Mouse (Mus musculus) adrenal gland, adult 18-20 months (tissue): Measurements from ENCODE around the gene Trim38. TPM values are rescaled to one million over a fixed set of nuclear protein-coding genes. Genes with fewer than 3 reads are reported as not detected.

Source experiments
- DNase-seq, 2 experiments: peaks; one replicate each; pipeline ENCODE4 v3.0.0; 2021 to 2022; ENCODE audit warnings: low spot score in 2 of 2
- total RNA-seq, 2 experiments: library from RNA; stranded (reverse); gene quantifications; 1 replicate in 1 of 2; 2 replicates in 1 of 2; pipeline ENCODE4 v1.2.3; 2021

Gene Trim38
- total RNA-seq, 2 experiments from 2014 or later, result not detected

- DNase-seq, result peak; percentile 55 to 65
Measured at GRCm38 (mm10) chr13:23746201-23747080, 23.3 kb upstream of the Trim38 start, which contains the start of gene Hist1h2bb. Gene Hist1h2bb (plus strand): TSS chr13:23746734.

GRCm38 (mm10) chr13:23747081-23747891, 22.4 kb upstream of the Trim38 start:
- DNase-seq, result no peak

DNA sequence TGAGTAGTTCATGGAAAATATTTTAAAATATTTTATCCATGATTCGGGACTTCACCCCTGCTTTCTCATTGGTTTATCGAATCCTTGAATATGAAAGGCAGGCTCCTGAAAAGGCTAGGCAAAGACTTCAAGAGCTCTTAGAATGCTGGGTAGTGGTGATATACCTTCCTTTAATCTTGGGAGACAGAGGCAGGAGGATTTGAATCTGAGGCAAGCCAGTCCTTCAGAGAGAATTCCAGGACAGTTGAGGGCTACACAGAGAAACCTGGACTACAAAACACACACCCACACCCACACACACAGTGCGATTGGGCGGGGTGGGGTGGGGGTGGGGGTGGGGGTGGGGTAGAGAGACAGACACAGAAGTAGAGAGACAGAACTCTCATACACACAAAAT, 21.8 kb upstream of the Trim38 start:
- DNase-seq, result no peak

GRCm38 (mm10) chr13:23749563-23750121, 20.1 kb upstream of the Trim38 start:
- no peak for DNase-seq

DNA sequence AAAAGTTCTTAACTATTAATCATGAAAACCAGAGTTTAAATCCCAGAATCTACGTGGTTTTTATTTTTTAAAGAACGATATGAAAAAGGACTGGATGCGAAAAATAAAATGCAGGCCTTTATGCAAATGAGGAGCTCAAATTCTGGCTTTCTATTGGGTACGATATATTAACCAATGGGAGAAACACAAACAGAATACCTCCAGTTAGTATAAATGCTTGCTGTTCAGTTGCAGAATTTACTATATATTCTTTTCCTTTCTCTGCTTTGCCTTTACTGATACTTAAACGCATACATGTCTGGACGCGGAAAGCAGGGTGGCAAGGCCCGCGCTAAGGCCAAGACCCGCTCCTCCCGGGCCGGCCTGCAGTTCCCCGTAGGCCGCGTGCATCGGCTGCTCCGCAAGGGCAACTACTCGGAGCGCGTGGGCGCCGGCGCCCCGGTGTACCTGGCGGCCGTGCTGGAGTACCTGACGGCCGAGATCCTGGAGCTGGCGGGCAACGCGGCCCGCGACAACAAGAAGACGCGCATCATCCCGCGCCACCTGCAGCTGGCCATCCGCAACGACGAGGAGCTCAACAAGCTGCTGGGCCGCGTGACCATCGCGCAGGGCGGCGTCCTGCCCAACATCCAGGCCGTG, 18.8 kb upstream of the Trim38 start, which contains the start of gene Hist1h2ab:
Gene Hist1h2ab, plus strand, starts transcription at position 288 of the 639 bp plus-strand sequence.
- DNase-seq, result peak in 1 of 2 experiments; percentile 43

DNA sequence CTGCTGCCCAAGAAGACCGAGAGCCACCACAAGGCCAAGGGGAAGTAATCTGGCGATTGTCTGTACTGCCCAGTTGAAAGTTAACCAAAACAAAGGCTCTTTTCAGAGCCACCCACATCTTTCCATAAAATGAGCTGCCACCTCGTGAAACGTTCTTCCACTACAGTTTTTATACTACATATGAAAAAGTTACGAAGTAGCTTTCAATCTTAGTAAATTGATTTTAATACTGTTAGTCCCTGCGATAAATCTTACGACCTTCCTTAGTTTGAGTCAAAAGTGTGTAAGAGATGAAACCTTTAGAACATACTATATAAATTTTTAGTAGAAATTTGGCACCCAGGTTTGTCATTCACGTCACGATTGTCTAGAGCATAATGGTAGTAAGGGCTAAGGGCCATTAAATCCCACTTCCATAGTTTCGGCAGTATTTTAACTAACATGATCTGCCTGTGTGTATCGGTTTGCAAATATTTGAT, 18.2 kb upstream of the Trim38 start:
- DNase-seq, result no peak

DNA sequence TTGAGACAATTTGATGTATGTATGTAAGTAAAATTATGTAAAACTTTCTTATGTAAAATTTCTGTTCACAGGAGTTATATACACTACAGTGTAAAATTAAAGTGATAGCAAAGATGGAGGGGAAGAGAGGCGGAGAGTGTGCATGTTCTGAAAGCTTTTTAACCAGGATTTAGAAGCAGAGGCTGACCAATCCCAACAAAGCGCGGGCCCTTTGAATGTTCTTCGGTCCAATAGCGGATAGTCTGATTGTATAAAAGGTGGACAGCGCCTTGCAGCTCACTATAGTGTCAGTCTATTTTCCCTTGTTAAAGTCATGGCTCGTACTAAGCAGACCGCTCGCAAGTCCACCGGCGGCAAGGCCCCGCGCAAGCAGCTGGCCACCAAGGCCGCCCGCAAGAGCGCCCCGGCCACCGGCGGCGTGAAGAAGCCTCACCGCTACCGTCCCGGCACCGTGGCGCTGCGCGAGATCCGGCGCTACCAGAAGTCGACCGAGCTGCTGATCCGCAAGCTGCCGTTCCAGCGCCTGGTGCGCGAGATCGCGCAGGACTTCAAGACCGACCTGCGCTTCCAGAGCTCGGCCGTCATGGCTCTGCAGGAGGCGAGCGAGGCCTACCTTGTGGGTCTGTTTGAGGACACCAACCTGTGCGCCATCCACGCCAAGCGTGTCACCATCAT, 17.5 kb upstream of the Trim38 start, which contains the start of gene Hist1h3b:
Gene Hist1h3b, plus strand, starts transcription at position 201 of the 675 bp plus-strand sequence.
- peak; percentile 72 to 77 for DNase-seq

DNA sequence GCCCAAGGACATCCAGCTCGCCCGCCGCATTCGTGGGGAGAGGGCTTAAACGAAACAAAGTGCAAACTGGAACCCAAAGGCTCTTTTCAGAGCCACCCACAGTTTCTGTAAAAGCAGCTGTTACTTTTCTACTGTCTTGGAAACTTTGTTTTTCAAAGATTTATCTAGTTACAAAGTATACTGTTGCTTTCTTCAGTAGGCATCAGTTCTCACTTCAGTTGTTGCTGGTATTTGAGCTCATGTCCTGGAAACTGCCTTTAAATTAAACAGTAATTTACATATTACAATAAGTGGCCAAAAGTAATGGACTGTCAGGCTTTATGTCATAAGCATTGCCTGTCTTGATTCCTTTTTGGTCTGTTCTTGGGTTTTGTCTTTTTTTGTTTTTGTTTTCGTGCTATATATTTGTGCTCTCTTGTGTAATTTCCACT, 17.0 kb upstream of the Trim38 start:
- no peak for DNase-seq

- DNase-seq, result no peak
Measured at GRCm38 (mm10) chr13:23753314-23754078, 16.2 kb upstream of the Trim38 start.

DNA sequence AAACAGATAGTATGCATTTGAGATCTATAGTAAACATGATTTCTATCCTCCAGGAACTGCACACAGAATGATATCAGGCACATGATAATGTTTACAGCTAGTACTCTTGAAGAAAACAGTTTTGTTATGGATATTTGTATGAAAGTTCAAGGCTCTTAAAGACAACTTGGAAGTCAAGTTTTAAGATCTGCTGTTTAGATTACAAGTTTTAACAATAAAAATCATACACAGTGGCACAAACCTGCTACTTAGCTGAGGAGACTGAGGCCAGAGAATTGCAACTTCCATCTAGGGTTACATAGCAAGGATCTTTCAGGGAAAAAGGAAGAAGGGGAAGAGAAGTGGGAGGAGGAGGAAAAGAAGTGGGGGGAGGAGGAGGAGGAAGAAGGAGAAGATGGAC, 14.7 kb upstream of the Trim38 start:
- DNase-seq, result no peak

DNA sequence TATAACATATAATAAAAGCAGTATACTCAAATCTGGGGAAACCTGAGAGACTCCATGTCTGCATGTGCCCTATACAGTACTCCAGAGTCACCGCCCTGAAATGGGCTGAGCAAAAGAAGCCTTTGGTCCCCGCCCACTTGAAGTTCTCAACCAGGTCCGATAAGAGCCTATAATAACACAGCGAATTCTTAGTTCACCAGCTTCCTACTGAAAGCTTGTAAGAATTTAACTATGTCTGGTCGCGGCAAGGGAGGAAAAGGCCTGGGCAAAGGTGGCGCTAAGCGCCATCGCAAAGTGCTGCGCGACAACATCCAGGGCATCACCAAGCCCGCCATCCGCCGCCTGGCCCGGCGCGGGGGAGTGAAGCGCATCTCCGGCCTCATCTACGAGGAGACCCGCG, 12.9 kb upstream of the Trim38 start, which contains the start of gene Hist1h4b:
Gene Hist1h4b, plus strand, starts transcription at position 224 of the 400 bp plus-strand sequence.
- DNase-seq, result peak; percentile 72

- DNase-seq, result no peak
Measured at GRCm38 (mm10) chr13:23757211-23757773, 12.4 kb upstream of the Trim38 start.

DNA sequence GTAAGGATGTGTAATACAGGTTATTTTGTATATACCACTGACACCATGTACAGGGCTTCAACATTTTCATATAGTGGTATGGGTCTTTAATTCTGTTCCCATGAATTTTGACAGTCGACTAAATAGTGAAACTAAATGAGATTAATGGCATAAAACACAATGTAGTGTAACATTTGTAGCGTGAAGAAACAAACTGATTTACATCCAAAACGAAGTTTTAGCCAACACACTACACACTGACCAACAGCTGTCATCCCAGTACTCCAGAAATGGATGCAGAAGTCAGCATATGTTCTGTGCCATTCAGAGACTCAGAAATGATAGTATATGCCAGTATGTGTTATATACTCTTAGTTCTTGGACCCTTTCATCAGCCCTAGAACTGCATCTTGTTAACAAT, 11.8 kb upstream of the Trim38 start:
- no peak for DNase-seq

DNA sequence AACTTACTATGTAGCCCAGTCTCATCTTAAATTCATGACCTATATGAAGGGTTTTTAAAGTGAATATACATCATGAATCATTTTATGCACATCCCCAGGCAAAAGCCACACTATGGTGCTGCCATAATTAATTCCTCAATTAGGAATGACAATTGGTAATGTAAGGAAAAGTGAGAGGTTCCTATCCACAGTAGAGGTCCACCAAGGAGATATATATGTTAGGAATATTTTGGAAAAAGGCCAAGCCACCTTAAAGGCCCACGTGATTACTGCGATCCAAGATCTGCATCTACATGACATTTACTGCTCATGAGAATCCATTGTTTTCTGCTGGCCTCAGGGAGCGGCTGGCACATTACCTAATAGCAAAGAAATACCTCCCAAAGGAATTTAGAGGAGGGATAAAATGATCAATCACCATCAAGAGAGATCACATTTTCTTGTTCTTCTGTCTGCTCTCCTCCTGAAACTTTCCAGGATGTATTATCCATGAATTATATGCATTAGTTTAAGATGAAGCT, 10.4 kb upstream of the Trim38 start:
- no peak for DNase-seq

DNA sequence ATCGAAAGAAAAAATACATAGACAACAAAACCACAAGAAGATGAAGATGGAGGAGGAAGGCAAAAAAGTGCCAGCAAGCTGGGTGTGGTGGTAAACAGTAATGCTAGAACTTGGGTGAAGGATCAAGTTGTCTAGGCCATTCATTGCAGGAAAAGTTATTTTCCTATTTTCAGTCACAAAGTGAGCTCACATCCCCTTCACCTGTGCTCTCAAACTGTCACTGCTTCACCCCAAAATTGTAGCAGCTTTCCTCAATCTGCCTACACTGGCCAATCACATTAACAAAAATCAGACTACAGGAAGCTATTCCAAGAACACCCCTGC, 9.8 kb upstream of the Trim38 start:
- no peak for DNase-seq

DNA sequence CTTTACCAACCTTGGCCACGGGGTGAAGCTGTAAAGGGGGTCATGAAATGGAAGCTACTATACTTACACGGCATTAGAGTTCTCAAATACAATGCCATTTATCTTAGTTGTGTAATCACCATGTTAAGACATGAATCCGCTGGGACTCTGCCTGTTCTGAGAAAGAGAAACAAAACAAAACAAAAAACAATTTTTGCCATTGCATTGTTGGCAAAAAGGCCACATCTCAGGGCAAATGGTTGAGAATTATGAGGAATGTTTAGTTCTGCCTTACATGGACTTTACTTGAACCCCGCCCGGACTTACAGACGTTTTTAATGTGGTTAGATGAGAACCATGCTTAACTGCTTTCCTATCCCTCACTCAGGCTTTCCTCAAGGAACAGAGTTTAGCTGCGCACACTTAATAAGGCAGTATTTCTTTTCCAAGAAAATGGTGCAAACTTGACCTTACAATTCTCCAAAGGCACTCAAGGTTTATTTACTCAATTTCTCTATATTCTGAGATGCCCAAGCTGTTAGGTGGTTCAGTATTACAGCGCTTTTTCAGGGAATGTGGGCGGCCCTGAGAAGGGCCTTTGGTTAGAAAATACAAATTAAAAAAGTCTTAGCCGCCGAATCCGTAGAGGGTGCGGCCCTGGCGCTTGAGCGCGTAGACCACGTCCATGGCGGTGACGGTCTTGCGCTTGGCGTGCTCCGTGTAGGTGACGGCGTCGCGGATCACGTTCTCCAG, 9.3 kb upstream of the Trim38 start:
- DNase-seq, result no peak

GRCm38 (mm10) chr13:23760972-23761864, 8.5 kb upstream of the Trim38 start, which contains the start of gene Hist1h4a:
Gene Hist1h4a (minus strand): TSS chr13:23761230.
- DNase-seq, result peak; percentile 93 to 94
